Mouse (Mus musculus) liver, embryonic 12.5 days (tissue): ENCODE data around the gene Tpst2. TPM values are rescaled to one million over a fixed set of nuclear protein-coding genes. Genes with fewer than 3 reads are reported as not detected.

Experiments used
- ATAC-seq: fragments of 200-750 bp; cut with Nextera tagmentation; 2 replicates; pipeline ENCODE4 v1.8.0; 2017; ENCODE audit warnings: moderate number of reproducible peaks, mild to moderate bottlenecking, moderate library complexity
- H3K27ac ChIP-seq: fragments of 300-500 bp; sonication (generic); 2 replicates; pipeline ENCODE4 v1.5.1; 2016; ENCODE audit warnings: mild to moderate bottlenecking
- H3K27me3 ChIP-seq: fragments of 300-500 bp; sonication (generic); replicated peaks from 2 replicates; pipeline ENCODE4 v1.6.1; 2016; ENCODE audit warnings: mild to moderate bottlenecking, moderate library complexity
- H3K36me3 ChIP-seq: fragments of 300-500 bp; sonication (generic); 2 replicates; pipeline ENCODE4 v1.6.1; 2016; ENCODE audit warnings: mild to moderate bottlenecking, moderate library complexity
- H3K4me1 ChIP-seq: fragments of 300-500 bp; sonication (generic); 2 replicates; pipeline ENCODE4 v1.6.1; 2016
- H3K4me2 ChIP-seq: fragments of 300-500 bp; sonication (generic); 2 replicates; pipeline ENCODE4 v1.6.1; 2016; ENCODE audit warnings: mild to moderate bottlenecking, moderate library complexity
- H3K4me3 ChIP-seq: fragments of 300-500 bp; sonication (generic); 2 replicates; pipeline ENCODE4 v1.5.1; 2016; ENCODE audit warnings: mild to moderate bottlenecking, moderate library complexity
- H3K9ac ChIP-seq: fragments of 300-500 bp; sonication (generic); 2 replicates; pipeline ENCODE4 v1.6.1; 2016; ENCODE audit warnings: mild to moderate bottlenecking, moderate library complexity
- H3K9me3 ChIP-seq: fragments of 300-500 bp; sonication (generic); replicated peaks from 2 replicates; pipeline ENCODE4 v1.6.1; 2016; ENCODE audit warnings: mild to moderate bottlenecking, moderate library complexity
- WGBS: fragments of 180-500 bp; shearing (Covaris S2); methylation state at CpG from one replicate; pipeline ENCODE4 v1.1.7; 2016; ENCODE audit not compliant: insufficient replicate concordance; 5-methylcytosine and 5-hydroxymethylcytosine counted together
- polyA plus RNA-seq: library from polyadenylated mRNA; unstranded; fragments of >200 nt; fragmentation: Nextera tagmentation; extraction: Ambion mirVana; gene quantifications from 2 replicates; pipeline ENCODE4 v1.2.1, GENCODE M21; 2016

Tpst2 gene
- polyA plus RNA-seq, 1 experiment from 2014 or later: 45.1 TPM

DNA sequence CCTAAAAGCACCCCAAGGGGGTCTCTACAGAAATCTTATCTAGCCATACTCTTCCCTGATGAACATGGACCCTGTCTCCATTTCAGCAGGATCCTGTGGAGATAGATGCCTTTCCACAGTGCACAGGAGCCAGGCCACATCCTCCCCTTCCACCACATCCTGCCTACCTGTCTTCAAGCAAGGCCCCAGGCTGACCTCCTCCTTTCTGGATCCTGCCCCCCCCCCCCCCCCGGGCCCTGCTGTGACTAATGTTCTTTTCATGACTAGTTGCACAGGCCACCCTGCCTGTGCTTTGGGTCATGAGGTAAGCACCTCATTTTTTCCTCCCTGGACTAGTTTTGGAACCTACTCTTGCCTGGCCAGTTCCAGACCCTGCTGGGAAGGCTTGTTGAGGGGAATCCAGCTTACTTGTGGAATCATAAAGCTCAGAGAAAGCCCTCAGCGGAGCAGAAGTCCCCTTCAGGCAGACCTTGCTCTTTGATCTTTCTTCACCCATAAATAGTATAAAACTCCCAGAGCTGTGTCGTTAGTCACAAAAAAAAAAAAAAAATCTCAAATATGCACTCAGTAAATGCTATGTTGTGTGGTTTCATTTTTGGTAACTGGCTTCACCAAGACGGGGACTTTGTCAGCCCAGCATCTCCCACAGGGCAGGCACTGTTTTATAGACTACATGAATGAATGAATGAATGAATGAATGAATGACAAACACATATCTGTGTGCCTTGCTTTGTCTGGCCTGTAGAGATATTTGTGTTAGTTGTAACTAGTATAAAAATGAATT, 1.3 kb upstream of the Tpst2 start:
- Histone ChIP-seq H3K36me3 (no peaks in the 10 kb centered on the region), H3K4me1 (peaks cover 57% of the 10 kb centered on the region), H3K27me3 (peaks cover 18% of the 10 kb centered on the region; the same call in 1 of the 2 replicates), H3K9ac (no peak overlapping the region), H3K4me3 (peak overlapping the region; percentile 81), H3K4me2 (peak overlapping the region; percentile 91), H3K27ac (no peak overlapping the region), H3K9me3 (no peaks in the 10 kb centered on the region)
- WGBS: 65% methylated on average over 4 of the region's 4 CpGs
- ATAC-seq: no peak

DNA sequence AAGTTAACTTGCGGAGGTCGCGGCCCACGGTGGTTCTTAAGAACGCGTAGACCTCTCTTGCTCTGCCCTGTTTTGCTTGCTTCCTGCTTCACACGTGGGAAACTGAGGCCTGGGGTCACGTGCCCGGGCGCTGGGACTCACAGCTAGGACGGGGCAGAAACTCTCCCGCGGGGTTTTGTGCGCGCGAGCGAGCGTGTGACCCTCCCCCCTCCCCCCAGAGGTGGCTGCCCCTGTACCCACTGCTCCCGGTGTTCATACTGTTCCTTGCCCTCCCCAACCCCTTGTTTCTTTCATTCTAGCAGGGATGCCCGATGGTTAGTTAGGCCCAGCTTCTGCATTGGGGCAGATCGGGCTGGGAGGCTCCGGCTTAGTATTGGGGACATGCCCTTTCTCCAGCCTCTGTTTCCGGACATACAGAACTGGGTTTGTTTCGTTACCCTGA, 437 bp downstream of the Tpst2 start:
- H3K36me3 ChIP-seq: no peaks in the 10 kb centered on the region
- peak overlapping the region; percentile 86 for H3K27ac ChIP-seq
- 1% methylated on average over 24 of the region's 24 CpGs for WGBS
- peak overlapping the region; percentile 91 for H3K4me2 ChIP-seq
- H3K9me3 ChIP-seq: no peaks in the 10 kb centered on the region
- H3K27me3 ChIP-seq: 0 out of 2 replicates have a peak, but pooled peaks cover 4% of the 10 kb centered on the region
- peaks cover 71% of the 10 kb centered on the region for H3K4me1 ChIP-seq
- no peak for ATAC-seq
- peak overlapping the region; percentile 83 for H3K9ac ChIP-seq
- H3K4me3 ChIP-seq: peak overlapping the region; percentile 81

DNA sequence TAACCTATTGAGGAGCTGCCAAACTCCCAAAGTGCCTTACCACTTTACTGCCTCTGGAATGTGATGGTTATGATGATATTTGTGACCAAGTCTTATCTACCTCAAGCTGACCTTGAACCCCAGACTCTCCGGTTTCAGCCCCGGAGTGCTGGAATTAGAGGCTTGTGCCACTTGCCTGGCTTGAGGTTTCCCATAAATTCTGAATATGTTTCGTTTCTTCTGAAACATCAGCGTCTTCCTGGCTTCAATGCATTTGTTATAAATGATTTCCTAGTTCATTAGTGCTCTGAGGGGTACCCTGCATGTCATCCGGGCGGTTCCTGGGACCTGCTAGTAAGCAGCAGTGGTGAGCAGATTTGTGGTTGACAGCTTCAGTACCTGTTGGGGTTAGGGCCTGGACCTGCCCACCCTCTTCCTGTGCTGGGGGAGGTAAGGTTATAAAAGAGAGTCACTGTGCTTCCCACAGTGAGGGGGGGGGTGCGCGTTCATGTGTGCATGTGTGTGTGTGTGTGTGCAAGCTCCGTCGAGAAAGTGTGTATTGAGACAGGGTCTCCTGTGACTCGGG, 1.5 kb downstream of the Tpst2 start:
- Histone ChIP-seq H3K36me3 (no peaks in the 10 kb centered on the region), H3K27ac (peak overlapping the region; percentile 52; the same call in 1 of the 2 replicates), H3K9ac (peak overlapping the region; percentile 83), H3K4me3 (peak overlapping the region; percentile 81), H3K9me3 (no peaks in the 10 kb centered on the region), H3K4me2 (peak overlapping the region; percentile 91), H3K27me3 (no peaks in the 10 kb centered on the region), H3K4me1 (peaks cover 81% of the 10 kb centered on the region)
- 59% methylated on average over 11 of the region's 11 CpGs for WGBS
- no peak for ATAC-seq

DNA sequence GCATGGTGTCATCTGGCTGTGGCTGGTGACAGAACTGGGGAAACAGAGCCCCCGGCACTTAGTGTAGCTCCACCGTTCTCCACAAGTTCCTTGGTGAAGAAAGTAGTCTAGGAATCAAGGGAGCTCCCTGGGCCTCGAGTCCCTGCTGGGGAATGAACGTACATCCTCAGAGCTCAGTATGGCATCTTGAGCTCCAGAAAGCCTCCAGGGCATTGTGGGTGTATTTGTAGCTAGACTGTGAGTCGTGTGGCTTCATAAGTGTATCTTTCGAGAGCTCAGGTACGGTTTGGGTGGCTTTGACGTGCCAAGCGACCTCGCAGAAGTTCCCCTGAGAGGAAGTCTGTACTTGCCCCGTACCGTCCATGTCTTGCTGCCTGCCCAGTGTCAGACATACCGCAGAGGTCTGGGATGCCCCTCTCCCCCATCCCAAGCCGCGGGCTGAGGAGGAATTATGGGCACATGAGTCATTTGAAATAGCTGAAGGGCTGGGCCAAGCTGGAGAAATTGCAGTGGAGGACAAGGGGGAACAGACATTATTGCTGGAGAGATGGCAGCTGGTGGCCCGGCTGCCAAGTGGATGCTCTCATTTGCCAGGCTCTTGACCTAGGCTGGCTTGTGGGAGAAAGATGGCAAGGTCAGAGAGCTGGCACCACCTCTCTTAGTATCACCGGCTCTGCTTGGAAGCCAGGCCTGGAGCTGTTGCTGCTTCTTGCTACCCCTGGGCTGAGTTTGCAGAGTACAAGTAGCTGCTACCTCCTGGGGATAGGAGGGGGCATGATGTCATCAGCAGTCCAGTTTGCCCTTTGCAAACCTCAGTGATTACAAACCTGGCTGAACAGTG, 2.9 kb downstream of the Tpst2 start:
- H3K9me3 ChIP-seq: no peaks in the 10 kb centered on the region
- H3K4me3 ChIP-seq: peak overlapping the region; percentile 14; the same call in 1 of the 2 replicates
- 42% methylated on average over 17 of the region's 17 CpGs for WGBS
- peak overlapping the region; percentile 91 for H3K4me2 ChIP-seq
- ATAC-seq: no peak
- H3K27ac ChIP-seq: peak overlapping the region; percentile 74
- no peaks in the 10 kb centered on the region for H3K36me3 ChIP-seq
- peak overlapping the region; percentile 32 for H3K9ac ChIP-seq
- H3K4me1 ChIP-seq: peaks cover 87% of the 10 kb centered on the region
- no peaks in the 10 kb centered on the region for H3K27me3 ChIP-seq

DNA sequence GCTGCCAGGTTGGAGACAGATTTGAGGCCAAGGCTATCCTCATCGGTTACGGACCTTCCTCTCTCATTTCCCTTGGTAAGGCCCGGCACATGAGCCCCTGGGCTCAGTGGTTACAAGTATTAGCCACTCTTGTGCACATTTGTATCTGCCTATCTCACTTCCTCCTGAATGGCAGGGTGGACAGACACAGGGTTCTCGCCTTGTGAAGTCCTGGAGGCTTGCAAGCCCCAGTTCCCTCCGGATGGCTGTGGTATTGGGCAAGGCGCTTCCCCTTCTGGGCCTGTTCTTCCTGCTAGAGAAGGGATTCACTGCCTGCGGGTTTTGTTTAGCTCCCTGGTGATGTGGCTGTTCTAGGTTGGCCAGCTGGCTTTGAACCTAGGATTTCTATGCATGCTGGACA, 3.7 kb downstream of the Tpst2 start:
- peaks cover 93% of the 10 kb centered on the region for H3K4me1 ChIP-seq
- no peaks in the 10 kb centered on the region for H3K9me3 ChIP-seq
- H3K4me2 ChIP-seq: peak overlapping the region; percentile 91
- H3K9ac ChIP-seq: 0 out of 2 replicates have a peak overlapping the region, but pooled peaks have one; percentile 32
- no peaks in the 10 kb centered on the region for H3K27me3 ChIP-seq
- H3K27ac ChIP-seq: peak overlapping the region; percentile 74
- H3K36me3 ChIP-seq: peaks cover 5% of the 10 kb centered on the region; the same call in 1 of the 2 replicates
- WGBS: 29% methylated on average over 7 of the region's 7 CpGs
- peak overlapping the region; percentile 14; the same call in 1 of the 2 replicates for H3K4me3 ChIP-seq
- ATAC-seq: no peak

DNA sequence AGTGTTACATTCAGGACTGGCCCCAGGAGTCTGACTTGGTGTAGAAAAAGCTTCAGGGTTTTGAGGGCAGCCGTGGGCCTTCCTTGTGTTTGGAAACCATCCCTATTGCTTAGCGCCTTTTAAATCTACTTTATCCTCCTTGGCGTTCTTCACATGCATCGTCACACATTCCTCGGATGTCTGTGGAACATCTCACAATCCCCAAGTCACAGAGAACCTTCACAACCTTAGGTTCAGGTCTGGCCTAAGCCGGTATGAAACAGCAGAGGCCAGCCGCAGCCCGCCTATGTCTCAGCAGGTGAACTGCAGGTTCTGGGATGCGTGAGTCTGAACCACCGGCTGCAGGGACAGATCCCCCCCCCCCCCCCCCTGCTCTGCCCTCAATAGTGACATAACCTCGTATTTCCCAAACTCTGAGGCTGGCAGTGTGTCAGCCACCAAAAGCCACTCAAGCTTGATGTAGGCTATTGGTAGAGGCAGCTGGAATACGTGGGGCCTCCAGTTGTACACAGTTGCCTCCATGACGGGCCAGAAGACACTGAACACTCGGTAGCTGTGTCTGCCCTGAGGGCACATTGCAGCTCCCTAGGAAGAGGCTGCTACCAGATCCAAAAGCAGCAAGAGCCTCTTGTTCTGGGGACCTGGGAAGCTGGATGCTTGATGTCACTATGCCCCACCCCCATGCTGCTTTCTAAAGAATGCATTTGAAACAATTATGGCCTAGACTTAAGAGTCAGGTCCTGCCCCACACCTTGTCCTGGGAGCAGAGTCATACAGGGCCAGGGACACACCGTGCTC, 4.6 kb downstream of the Tpst2 start:
- H3K27ac ChIP-seq: peak overlapping the region; percentile 74
- no peak overlapping the region for H3K4me3 ChIP-seq
- H3K4me1 ChIP-seq: peaks cover 91% of the 10 kb centered on the region
- ATAC-seq: no peak
- no peak overlapping the region for H3K9ac ChIP-seq
- H3K4me2 ChIP-seq: peak overlapping the region; percentile 91
- no peaks in the 10 kb centered on the region for H3K27me3 ChIP-seq
- H3K9me3 ChIP-seq: no peaks in the 10 kb centered on the region
- peaks cover 12% of the 10 kb centered on the region; the same call in 1 of the 2 replicates for H3K36me3 ChIP-seq
- WGBS: 56% methylated on average over 15 of the region's 15 CpGs

DNA sequence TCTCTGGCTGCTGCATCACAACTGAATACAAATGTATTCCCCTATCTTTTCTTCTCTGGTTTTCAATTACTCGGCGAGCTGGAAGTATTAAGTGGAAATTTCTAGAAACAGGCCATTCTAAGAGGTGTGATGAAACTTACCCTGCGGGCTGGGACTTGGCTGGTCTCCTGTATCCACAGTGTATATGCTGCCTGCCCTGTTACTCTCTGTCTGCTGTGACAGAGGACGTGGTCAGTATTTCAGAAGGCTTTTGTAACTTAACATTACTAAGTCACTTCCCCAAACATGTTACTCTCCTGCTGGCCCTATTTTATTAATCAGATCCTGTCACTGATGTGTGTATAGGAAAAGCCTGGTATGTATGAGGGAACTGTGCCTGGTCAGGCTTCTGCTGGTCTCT, 5.2 kb downstream of the Tpst2 start:
- no peak overlapping the region for H3K9ac ChIP-seq
- no peak for ATAC-seq
- no peaks in the 10 kb centered on the region for H3K27me3 ChIP-seq
- peak overlapping the region; percentile 74; the same call in 1 of the 2 replicates for H3K27ac ChIP-seq
- no peak overlapping the region for H3K4me3 ChIP-seq
- H3K36me3 ChIP-seq: peaks cover 16% of the 10 kb centered on the region; the same call in 1 of the 2 replicates
- peaks cover 97% of the 10 kb centered on the region for H3K4me1 ChIP-seq
- no peak overlapping the region for H3K4me2 ChIP-seq
- WGBS: 52% methylated on average over 4 of the region's 4 CpGs
- H3K9me3 ChIP-seq: no peaks in the 10 kb centered on the region

DNA sequence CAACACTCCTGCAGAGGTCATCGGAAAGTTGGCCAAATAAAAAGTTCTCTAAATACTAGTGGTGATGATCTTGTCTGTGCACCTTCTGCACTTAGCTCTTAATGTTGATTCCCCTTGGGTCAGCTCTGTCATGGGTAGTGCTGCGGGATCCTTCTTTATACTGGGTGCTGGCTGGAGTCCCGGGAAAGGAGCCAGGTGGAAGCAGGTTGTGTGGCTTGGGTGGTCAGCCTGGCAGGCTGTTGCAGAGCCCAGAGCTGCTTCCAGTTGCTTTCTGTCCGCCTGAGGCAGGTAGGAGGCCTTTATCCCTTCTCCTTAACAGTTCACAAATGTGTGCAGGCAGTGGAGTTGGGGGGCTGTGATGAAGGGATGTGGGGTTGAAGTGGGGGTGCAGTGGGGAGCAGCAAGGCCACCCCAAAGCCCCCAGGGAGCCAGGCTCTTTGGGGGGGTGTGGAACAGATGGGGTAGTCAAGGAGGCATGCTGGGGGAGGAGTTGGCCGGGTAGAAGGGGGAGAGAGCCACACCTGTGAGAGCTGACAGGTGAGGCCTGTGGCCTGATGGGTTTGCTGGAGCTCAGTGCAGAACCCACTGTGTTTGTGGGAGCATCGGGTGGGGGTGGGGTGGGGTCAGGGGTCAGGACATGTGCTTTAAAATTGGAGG, 5.8 kb downstream of the Tpst2 start:
- peak overlapping the region; percentile 39 for H3K4me2 ChIP-seq
- H3K27ac ChIP-seq: peak overlapping the region; percentile 74
- peaks cover 98% of the 10 kb centered on the region for H3K4me1 ChIP-seq
- no peaks in the 10 kb centered on the region for H3K9me3 ChIP-seq
- 49% methylated on average over 6 of the region's 6 CpGs for WGBS
- H3K4me3 ChIP-seq: no peak overlapping the region
- ATAC-seq: no peak
- 0 out of 2 replicates have a peak overlapping the region, but pooled peaks have one; percentile 8 for H3K9ac ChIP-seq
- H3K27me3 ChIP-seq: no peaks in the 10 kb centered on the region
- H3K36me3 ChIP-seq: peaks cover 16% of the 10 kb centered on the region; the same call in 1 of the 2 replicates

DNA sequence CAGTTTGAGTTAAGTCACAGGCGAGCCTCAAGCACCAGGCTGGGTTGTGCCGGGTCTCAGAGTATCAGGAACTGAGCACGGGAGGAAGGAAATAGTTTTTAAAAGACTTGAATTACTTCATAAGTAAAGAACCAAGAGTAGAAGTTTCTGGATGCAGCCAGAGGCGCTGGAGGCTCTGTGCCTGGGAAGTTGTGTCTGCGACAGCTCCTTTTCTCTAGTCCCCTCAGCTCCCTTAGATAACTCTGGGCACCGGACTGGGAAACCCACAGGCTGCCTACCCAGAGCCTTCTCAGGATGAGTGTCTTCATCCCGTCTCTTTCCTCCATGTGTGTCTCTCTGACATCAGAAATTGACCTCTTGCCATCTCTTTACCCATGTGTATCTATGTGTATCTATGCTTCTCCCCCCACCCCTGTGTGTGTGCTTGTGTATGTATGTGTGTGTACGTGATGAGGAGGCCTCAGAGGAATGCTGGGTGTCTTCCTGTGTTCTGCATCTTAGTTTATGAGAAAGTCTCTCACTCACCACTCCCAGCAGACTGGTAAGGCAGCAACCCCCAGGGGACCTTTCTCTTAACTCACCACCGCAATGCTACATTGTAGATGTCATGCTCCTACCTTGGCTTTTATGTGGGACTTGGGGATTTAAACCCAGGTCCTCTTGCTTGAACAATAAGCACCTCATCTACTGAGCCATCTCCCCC, 6.4 kb downstream of the Tpst2 start:
- WGBS: 30% methylated on average over 9 of the region's 9 CpGs
- Histone ChIP-seq H3K4me2 (peak overlapping the region; percentile 39), H3K36me3 (peaks cover 16% of the 10 kb centered on the region; the same call in 1 of the 2 replicates), H3K4me1 (peaks cover 98% of the 10 kb centered on the region), H3K27ac (peak overlapping the region; percentile 74), H3K4me3 (no peak overlapping the region), H3K9me3 (no peaks in the 10 kb centered on the region), H3K27me3 (no peaks in the 10 kb centered on the region), H3K9ac (0 out of 2 replicates have a peak overlapping the region, but pooled peaks have one; percentile 8)
- ATAC-seq: no peak

DNA sequence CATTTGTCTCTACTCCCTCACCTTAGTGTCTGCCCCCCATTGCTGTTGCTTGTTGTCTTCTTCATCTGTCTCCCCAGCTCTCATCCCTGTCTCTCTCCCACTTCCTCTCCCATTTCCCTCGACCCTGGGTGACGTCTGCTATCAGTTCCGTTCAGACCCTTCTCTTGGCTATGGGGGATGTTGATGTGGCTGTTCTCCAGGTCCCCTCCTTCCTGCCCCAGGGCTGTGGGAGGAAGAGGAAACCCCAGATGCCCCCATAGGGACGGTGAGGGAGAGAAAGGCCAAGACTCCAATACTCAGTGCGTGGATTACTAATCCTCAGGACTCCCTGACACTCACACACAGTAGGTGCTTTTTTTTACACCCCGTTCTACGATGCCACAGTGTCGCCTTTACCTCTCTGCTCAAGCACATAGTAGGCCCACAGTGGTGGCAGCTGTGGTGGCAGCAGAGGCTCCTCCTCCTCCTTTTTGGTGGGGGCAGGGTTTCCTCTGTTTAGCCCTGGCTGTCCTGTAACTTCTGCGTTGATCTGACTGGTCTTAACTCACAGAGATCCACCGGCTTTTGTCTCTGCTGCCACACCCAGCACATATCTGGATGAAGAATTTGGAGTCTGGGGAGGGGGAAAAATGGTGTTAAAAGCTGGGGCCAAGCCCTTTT, 7.2 kb downstream of the Tpst2 start:
- Histone ChIP-seq H3K9ac (peak overlapping the region; percentile 36; the same call in 1 of the 2 replicates), H3K27me3 (no peaks in the 10 kb centered on the region), H3K36me3 (peaks cover 16% of the 10 kb centered on the region; the same call in 1 of the 2 replicates), H3K4me1 (peaks cover 98% of the 10 kb centered on the region), H3K27ac (peak overlapping the region; percentile 74), H3K4me3 (0 out of 2 replicates have a peak overlapping the region, but pooled peaks have one; percentile 2), H3K9me3 (no peaks in the 10 kb centered on the region), H3K4me2 (peak overlapping the region; percentile 39)
- peak; percentile 16; the same call in 1 of the 2 replicates for ATAC-seq
- 20% methylated on average over 10 of the region's 10 CpGs for WGBS
